Mouse (Mus musculus): Measurements from ENCODE around the gene Dcun1d1.

- TF ChIP-seq CTCF (IDR thresholded peaks at IDR 0.05), result no peak
- no peak for TF ChIP-seq POLR2A (IDR thresholded peaks at IDR 0.05; ENCODE audit: insufficient read depth, low read depth, low read length)
- no peak for TF ChIP-seq EP300 (IDR thresholded peaks at IDR 0.05; ENCODE audit: insufficient read depth, low read depth, low read length)
Observed at GRCm38 (mm10) chr3:35893156-35893555, 44.1 kb downstream of the Dcun1d1 start.

All from heart, adult 2 months (tissue).